ENCODE assay signal across 8 mouse cellular contexts in the genomic region with DNA sequence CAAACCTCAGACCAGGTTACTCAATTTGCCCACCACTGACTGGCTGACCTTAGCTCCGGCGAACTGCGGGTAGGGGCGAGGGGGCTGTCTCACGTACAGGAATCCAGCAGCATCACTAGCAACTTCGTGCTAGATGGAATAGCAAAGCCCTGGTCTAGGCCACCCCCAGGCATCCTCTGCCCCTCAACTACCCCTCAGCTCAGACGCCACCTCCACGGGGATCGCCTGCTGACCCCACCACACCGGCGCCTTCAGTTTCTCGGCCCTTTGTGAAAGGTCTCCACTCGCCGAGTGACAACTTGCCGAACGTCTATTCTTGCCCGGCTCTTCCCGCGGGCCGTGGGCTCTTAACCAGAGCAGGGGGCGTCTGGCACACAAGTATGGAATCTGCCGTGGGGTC. TPM values are rescaled to one million over a fixed set of nuclear protein-coding genes. Genes with fewer than 3 reads are reported as not detected.
DNase-seq lines count a peak whose midpoint lies in the region; ATAC-seq and TF ChIP-seq lines count a peak whose summit lies in the region.

No protein-coding gene starts in this region.

- H3K4me3 ChIP-seq in gastrocnemius, adult 2 months = peak overlapping the region; percentile 88
- peak overlapping the region; percentile 72 for H3K4me3 ChIP-seq in limb, embryonic 15.5 days
- peak overlapping the region; percentile 97 for H3K4me3 ChIP-seq in testis, adult 2 months (ENCODE audit: control insufficient read depth, low read depth, low read length)

- no peak for DNase-seq in gastrocnemius, adult 2 months
- no peak for DNase-seq in gastrocnemius, postnatal 10 days
- peak; percentile 7 for DNase-seq in urinary bladder, postnatal 25 days (ENCODE audit: low spot score)
- no peak for DNase-seq in urinary bladder, adult 2 months (ENCODE audit: low spot score)
- no peak for DNase-seq in cerebellum, postnatal 4 days (ENCODE audit: low spot score in 2 of 2)
- DNase-seq in adrenal gland, adult 2 months = no peak

- H3K27me3 ChIP-seq in limb, embryonic 15.5 days = no peaks in the 10 kb centered on the region
- no peaks in the 10 kb centered on the region for H3K27me3 ChIP-seq in testis, adult 2 months (ENCODE audit: control insufficient read depth, insufficient read depth, low read length)

- H3K27ac ChIP-seq in gastrocnemius, adult 2 months = peak overlapping the region; percentile 94
- H3K27ac ChIP-seq in limb, embryonic 15.5 days = peak overlapping the region; percentile 85
- H3K27ac ChIP-seq in testis, adult 2 months (ENCODE audit: control insufficient read depth, insufficient read depth, low read depth, low read length) = peak overlapping the region; percentile 97

- H3K4me2 ChIP-seq in limb, embryonic 15.5 days = peak overlapping the region; percentile 87

- H3K36me3 ChIP-seq in limb, embryonic 15.5 days = no peaks in the 10 kb centered on the region
- H3K36me3 ChIP-seq in testis, adult 2 months (ENCODE audit: control insufficient read depth, insufficient read depth, low read length) = no peaks in the 10 kb centered on the region

- TF ChIP-seq POLR2A in testis, adult 2 months (IDR thresholded peaks at IDR 0.05; ENCODE audit: control insufficient read depth, low read depth, low read length) = no peak

- under 1% methylated on average over 22 of the region's 22 CpGs for WGBS in limb, embryonic 15.5 days

- H3K9ac ChIP-seq in limb, embryonic 15.5 days = peak overlapping the region; percentile 71

- TF ChIP-seq CTCF in gastrocnemius, adult 2 months (IDR thresholded peaks at IDR 0.05) = no peak
- 0 out of 2 replicates have a peak, but pooled peaks have one; percentile 12 for TF ChIP-seq CTCF in testis, adult 2 months (IDR thresholded peaks at IDR 0.05; ENCODE audit: control insufficient read depth, insufficient read depth, insufficient replicate concordance, low read depth, low read length)

- no peak for ATAC-seq in limb, embryonic 15.5 days (ENCODE audit: insufficient number of reproducible peaks, low FRiP score, low TSS enrichment, low read depth)

- peaks cover 10% of the 10 kb centered on the region for H3K4me1 ChIP-seq in limb, embryonic 15.5 days
- H3K4me1 ChIP-seq in testis, adult 2 months (ENCODE audit: control insufficient read depth, insufficient read depth, low read length) = peaks cover 6% of the 10 kb centered on the region

- H3K9me3 ChIP-seq in limb, embryonic 15.5 days = no peaks in the 10 kb centered on the region

- intact Hi-C loops in gastrocnemius, adult 2 months (cut with DNase I) = loop anchor here (2.0 kb wide), 1 partner anchor 107 kb away; no protein-coding TSS in a partner anchor

RNA-seq across cellular contexts. Expression of a gene that starts 0.6 kb away (rescaled TPM):
- 10 to 100 TPM; 60.1 to 73.8 TPM for total RNA-seq in gastrocnemius, adult 2 months (2021)
- total RNA-seq in gastrocnemius, postnatal 10 days (2021) = 10 to 100 TPM; 50.5 to 55.0 TPM
- polyA plus RNA-seq in urinary bladder, adult 2 months (2012; rRNA removed) = 22.9 and 23.6 TPM in 2 replicates
- 43.5 and 46.6 TPM in 2 replicates for polyA plus RNA-seq in limb, embryonic 15.5 days (2015; fragmentation: Nextera tagmentation; extraction: Ambion mirVana)
- polyA plus RNA-seq in testis, adult 2 months (2012; rRNA removed) = 110 and 114 TPM in 2 replicates
- total RNA-seq in adrenal gland, adult 2 months (2021) = 10 to 100 TPM; 14.4 to 17.5 TPM
- 27.3 and 36.1 TPM in 2 replicates for polyA plus RNA-seq in adrenal gland, adult 2 months (2012; rRNA removed)

RNA-seq across cellular contexts. Expression of a gene that starts 16.5 kb away (rescaled TPM):
- total RNA-seq in gastrocnemius, adult 2 months (2021) = not detected
- total RNA-seq in gastrocnemius, postnatal 10 days (2021) = not detected
- polyA plus RNA-seq in urinary bladder, adult 2 months (2012; rRNA removed) = not detected in 2 replicates
- polyA plus RNA-seq in limb, embryonic 15.5 days (2015; fragmentation: Nextera tagmentation; extraction: Ambion mirVana) = not detected in 2 replicates
- not detected in 2 replicates for polyA plus RNA-seq in testis, adult 2 months (2012; rRNA removed)
- not detected for total RNA-seq in adrenal gland, adult 2 months (2021)
- not detected in 2 replicates for polyA plus RNA-seq in adrenal gland, adult 2 months (2012; rRNA removed)

RNA-seq across cellular contexts. Expression of a gene that starts 40.9 kb away (rescaled TPM):
- total RNA-seq in gastrocnemius, adult 2 months (2021) = 1 to 10 TPM; 1.6 to 2.1 TPM
- 1 to 10 TPM in 1 of 2 experiments, not detected in 1; 1.1 TPM for total RNA-seq in gastrocnemius, postnatal 10 days (2021)
- 0.50 and 1.0 TPM in 2 replicates for polyA plus RNA-seq in urinary bladder, adult 2 months (2012; rRNA removed)
- polyA plus RNA-seq in limb, embryonic 15.5 days (2015; fragmentation: Nextera tagmentation; extraction: Ambion mirVana) = 0.29 TPM in 1 of 2 replicates, not detected in the other
- 126 and 129 TPM in 2 replicates for polyA plus RNA-seq in testis, adult 2 months (2012; rRNA removed)
- total RNA-seq in adrenal gland, adult 2 months (2021) = not detected
- polyA plus RNA-seq in adrenal gland, adult 2 months (2012; rRNA removed) = not detected in 2 replicates

RNA-seq across cellular contexts. Expression of a gene that starts 51.9 kb away (rescaled TPM):
- total RNA-seq in gastrocnemius, adult 2 months (2021) = 10 to 100 TPM; 26.3 to 53.5 TPM
- total RNA-seq in gastrocnemius, postnatal 10 days (2021) = 1 to 10 TPM; 3.3 to 5.2 TPM
- polyA plus RNA-seq in urinary bladder, adult 2 months (2012; rRNA removed) = 11.5 and 13.1 TPM in 2 replicates
- polyA plus RNA-seq in limb, embryonic 15.5 days (2015; fragmentation: Nextera tagmentation; extraction: Ambion mirVana) = 3.6 and 3.9 TPM in 2 replicates
- 0.88 and 1.2 TPM in 2 replicates for polyA plus RNA-seq in testis, adult 2 months (2012; rRNA removed)
- total RNA-seq in adrenal gland, adult 2 months (2021) = under 1 TPM; 0.31 to 0.66 TPM
- 0.03 and 0.08 TPM in 2 replicates for polyA plus RNA-seq in adrenal gland, adult 2 months (2012; rRNA removed)

RNA-seq across cellular contexts. Expression of a gene that starts 57.2 kb away (rescaled TPM):
- under 1 TPM in 1 of 2 experiments, not detected in 1; 0.26 TPM for total RNA-seq in gastrocnemius, adult 2 months (2021)
- total RNA-seq in gastrocnemius, postnatal 10 days (2021) = not detected
- not detected in 2 replicates for polyA plus RNA-seq in urinary bladder, adult 2 months (2012; rRNA removed)
- polyA plus RNA-seq in limb, embryonic 15.5 days (2015; fragmentation: Nextera tagmentation; extraction: Ambion mirVana) = 0.22 TPM in 1 of 2 replicates, not detected in the other
- 0.11 and 0.26 TPM in 2 replicates for polyA plus RNA-seq in testis, adult 2 months (2012; rRNA removed)
- total RNA-seq in adrenal gland, adult 2 months (2021) = not detected
- 0.09 TPM in 1 of 2 replicates, not detected in the other for polyA plus RNA-seq in adrenal gland, adult 2 months (2012; rRNA removed)

Comparison
In these comparisons a context has a peak if more than half of its experiments do, and no peak if none do; other contexts are left out.
1. RNA of a gene that starts 40.9 kb away (polyA plus RNA-seq): 126 to 129 TPM in testis, adult 2 months; 0.50 to 1.0 TPM in urinary bladder, adult 2 months, 0.29 TPM in limb, embryonic 15.5 days and not detected in adrenal gland, adult 2 months; every median in the first group is over 10 times any median in the second.
2. Peak in every context shown above with its lines, with median percentiles within 50 percentile points of each other: H3K27ac ChIP-seq and H3K4me3 ChIP-seq.